16 mouse cellular contexts compared by ENCODE assay signal in the genomic region with DNA sequence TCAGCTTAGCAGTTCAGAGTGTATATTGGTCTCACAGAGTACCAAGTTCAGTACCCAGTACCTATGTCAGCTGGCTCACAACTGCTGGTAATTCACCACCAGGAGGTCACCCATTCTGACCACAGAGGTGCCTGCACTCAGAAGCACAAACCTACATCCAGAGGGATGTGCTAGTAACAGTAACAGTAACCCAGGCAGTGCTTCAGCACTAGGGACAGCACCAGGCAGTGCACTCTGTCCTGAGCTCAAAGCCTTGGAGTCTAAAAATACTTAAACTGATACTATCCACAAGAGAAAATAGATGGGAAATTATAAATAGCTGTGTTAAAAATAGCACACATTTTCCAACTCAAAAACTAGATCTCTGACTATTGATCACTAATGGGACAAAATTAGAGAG.
DNase-seq lines count a peak whose midpoint lies in the region; ATAC-seq lines count a peak whose summit lies in the region.
"Had no signal": no experiment of that assay in that cellular context is flagged by ENCODE, and none has a peak within 500 bp of the region (broad histone marks: within the 10 kb centered on the region; RNA-seq: fewer than 3 reads in every experiment).

No protein-coding gene starts in this region.

- DNase-seq in heart, adult 11 months = peak; percentile 80
- DNase-seq in heart, embryonic 10.5 days (ENCODE audit: low spot score) = no peak
- peak; percentile 55 to 57 for DNase-seq in kidney, postnatal 4 days
- DNase-seq in NIH3T3 (ENCODE audit: low read depth) = peak; percentile 2
- peak; percentile 43 for DNase-seq in limb, embryonic 10.5 days (ENCODE audit: low spot score)
- no peak for DNase-seq in gastrocnemius, postnatal 4 days (ENCODE audit: low spot score in 2 of 2)
- DNase-seq in thymus, adult 18-20 months = no peak
- DNase-seq: cerebellum, adult 18-20 months; lung, adult 18-20 months; retina, postnatal 1 day; thymus, postnatal 36 days had no signal

- H3K27me3 ChIP-seq in heart, embryonic 10.5 days (ENCODE audit: insufficient read depth, poor library complexity, severe bottlenecking) = no peaks in the 10 kb centered on the region
- no peaks in the 10 kb centered on the region for H3K27me3 ChIP-seq in kidney, embryonic 15.5 days
- H3K27me3 ChIP-seq in limb, embryonic 10.5 days (ENCODE audit: low read depth, poor library complexity, severe bottlenecking) = no peaks in the 10 kb centered on the region
- H3K27me3 ChIP-seq: embryonic facial prominence, embryonic 13.5 days; forebrain, embryonic 15.5 days; megakaryocyte, embryonic 14.5 days had no signal

- H3K27ac ChIP-seq in heart, embryonic 10.5 days = no peak overlapping the region
- H3K27ac ChIP-seq in kidney, embryonic 15.5 days = no peak overlapping the region
- H3K27ac ChIP-seq in limb, embryonic 10.5 days = no peak overlapping the region
- H3K27ac ChIP-seq: embryonic facial prominence, embryonic 13.5 days; forebrain, embryonic 15.5 days; layer of hippocampus, adult 2 months had no signal

- no peak overlapping the region for H3K4me2 ChIP-seq in kidney, embryonic 15.5 days
- H3K4me2 ChIP-seq: embryonic facial prominence, embryonic 13.5 days; forebrain, embryonic 15.5 days had no signal

- H3K36me3 ChIP-seq in heart, embryonic 10.5 days = no peaks in the 10 kb centered on the region
- H3K36me3 ChIP-seq in kidney, embryonic 15.5 days = no peaks in the 10 kb centered on the region
- no peaks in the 10 kb centered on the region for H3K36me3 ChIP-seq in limb, embryonic 10.5 days
- H3K36me3 ChIP-seq: embryonic facial prominence, embryonic 13.5 days; forebrain, embryonic 15.5 days had no signal

- no peaks in the 10 kb centered on the region for H3K9me3 ChIP-seq in heart, embryonic 10.5 days
- H3K9me3 ChIP-seq in kidney, embryonic 15.5 days (replicated peaks) = no peaks in the 10 kb centered on the region
- no peaks in the 10 kb centered on the region for H3K9me3 ChIP-seq in limb, embryonic 10.5 days (replicated peaks)
- H3K9me3 ChIP-seq: embryonic facial prominence, embryonic 13.5 days; forebrain, embryonic 15.5 days; megakaryocyte, embryonic 14.5 days had no signal

- H3K4me1 ChIP-seq in heart, embryonic 10.5 days = no peaks in the 10 kb centered on the region
- H3K4me1 ChIP-seq in kidney, embryonic 15.5 days = no peaks in the 10 kb centered on the region
- H3K4me1 ChIP-seq in limb, embryonic 10.5 days = no peaks in the 10 kb centered on the region
- H3K4me1 ChIP-seq: embryonic facial prominence, embryonic 13.5 days; forebrain, embryonic 15.5 days; megakaryocyte, embryonic 14.5 days had no signal

- no peak overlapping the region for H3K9ac ChIP-seq in kidney, embryonic 15.5 days
- H3K9ac ChIP-seq: embryonic facial prominence, embryonic 13.5 days; forebrain, embryonic 15.5 days had no signal

- no peak overlapping the region for H3K4me3 ChIP-seq in heart, embryonic 10.5 days
- no peak overlapping the region for H3K4me3 ChIP-seq in kidney, embryonic 15.5 days (replicated peaks)
- no peak overlapping the region for H3K4me3 ChIP-seq in limb, embryonic 10.5 days
- H3K4me3 ChIP-seq: embryonic facial prominence, embryonic 13.5 days; forebrain, embryonic 15.5 days; layer of hippocampus, adult 2 months; megakaryocyte, embryonic 14.5 days had no signal

- ATAC-seq in kidney, embryonic 15.5 days (replicated peaks; ENCODE audit: low FRiP score) = no peak
- ATAC-seq: forebrain, embryonic 15.5 days had no signal

Comparison
In these comparisons a context has a peak if more than half of its experiments do, and no peak if none do; other contexts are left out.
1. DNase-seq: peak in heart, adult 11 months (single experiment), kidney, postnatal 4 days (2 of 2), NIH3T3 (single experiment) and limb, embryonic 10.5 days (single experiment); none in heart, embryonic 10.5 days (single experiment), gastrocnemius, postnatal 4 days (0 of 2) and thymus, adult 18-20 months (0 of 2).